Mouse (Mus musculus) adrenal gland, postnatal 36 days (tissue): Measurements from ENCODE around the gene Prr19. TPM values are rescaled to one million over a fixed set of nuclear protein-coding genes. Genes with fewer than 3 reads are reported as not detected.
"Not testable (repeated sequence)": the region's sequence is repeated elsewhere in the genome, so short reads cannot be mapped to it uniquely, and the experiment has no call there.

Experiments used
- DNase-seq, 2 experiments: peaks; one replicate each; pipeline ENCODE4 v3.0.0; 2021; ENCODE audit warnings: mixed read lengths in 1 of 2
- long read RNA-seq, 2 experiments: library from polyadenylated mRNA; stranded (forward); transcript quantifications; one replicate each; pipeline ENCODE4 v2.0.0; 2021; ENCODE audit warnings: borderline sequencing depth in 2 of 2
- total RNA-seq, 2 experiments: library from RNA; stranded (reverse); gene quantifications; 2 replicates each; pipeline ENCODE4 v1.2.3; 2021

Prr19 gene
- not detected for total RNA-seq
- long read RNA-seq, experiment 1, result 0 reads
- long read RNA-seq, experiment 2, result 0 reads

GRCm38 (mm10) chr7:25301063-25301462 lies at the start of gene Prr19:
Gene Prr19 (plus strand): TSS chr7:25301411.
- DNase-seq, result no peak

- no peak for DNase-seq
These were observed 49.4 kb upstream of the Prr19 start for GRCm38 (mm10) chr7:25251822-25252221.

GRCm38 (mm10) chr7:25261896-25262295 lies 39.3 kb upstream of the Prr19 start:
- no peak for DNase-seq

GRCm38 (mm10) chr7:25263968-25264870 lies 37.0 kb upstream of the Prr19 start:
- no peak for DNase-seq

GRCm38 (mm10) chr7:25265743-25266142 lies 35.5 kb upstream of the Prr19 start:
- DNase-seq, result not testable (repeated sequence)

- no peak for DNase-seq
These were observed 34.8 kb upstream of the Prr19 start for GRCm38 (mm10) chr7:25266180-25266962.

- DNase-seq, result peak; percentile 97 to 99
These were observed 33.9 kb upstream of the Prr19 start, which contains the start of gene Cic for GRCm38 (mm10) chr7:25267301-25267750. Gene Cic (plus strand): TSS chr7:25267704.

GRCm38 (mm10) chr7:25267751-25268463 lies 33.3 kb upstream of the Prr19 start:
- peak; percentile 98 for DNase-seq

GRCm38 (mm10) chr7:25268588-25268987 lies 32.6 kb upstream of the Prr19 start:
- no peak for DNase-seq

- no peak for DNase-seq
These were observed 32.2 kb upstream of the Prr19 start for GRCm38 (mm10) chr7:25269029-25269428.

- DNase-seq, result no peak
These were observed 31.5 kb upstream of the Prr19 start for GRCm38 (mm10) chr7:25269545-25270271.

- no peak for DNase-seq
These were observed 30.3 kb upstream of the Prr19 start for GRCm38 (mm10) chr7:25270652-25271633.

GRCm38 (mm10) chr7:25271651-25272444 lies 29.4 kb upstream of the Prr19 start:
- DNase-seq, result no peak

GRCm38 (mm10) chr7:25272445-25273258 lies 28.6 kb upstream of the Prr19 start:
- DNase-seq, result no peak

- DNase-seq, result no peak
These were observed 27.7 kb upstream of the Prr19 start for GRCm38 (mm10) chr7:25273259-25274241.

GRCm38 (mm10) chr7:25274571-25274970 lies 26.6 kb upstream of the Prr19 start:
- no peak for DNase-seq

- DNase-seq, result no peak
These were observed 26.2 kb upstream of the Prr19 start for GRCm38 (mm10) chr7:25274996-25275395.
